Mouse (Mus musculus): ENCODE results near the gene Crhbp.

Crhbp gene

DNA sequence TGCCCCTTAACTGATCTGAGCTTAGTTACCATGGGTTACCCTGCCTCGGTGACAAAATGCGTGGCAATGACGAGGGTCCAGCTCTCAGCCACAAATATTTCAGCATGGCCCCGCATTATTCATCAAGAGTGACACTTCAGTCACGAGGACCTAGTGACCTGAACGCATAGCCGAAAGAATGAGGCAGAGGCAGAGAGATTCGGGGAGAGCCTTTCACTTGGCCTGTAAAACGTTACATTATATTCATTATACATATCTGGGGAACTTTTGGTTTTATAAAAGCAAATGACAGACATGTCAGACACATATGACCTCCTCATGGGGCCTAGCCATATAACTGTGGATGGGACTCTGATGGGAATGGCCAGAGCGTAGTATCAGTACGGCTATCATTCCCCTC is at the start of gene Crhbp:
Gene Crhbp (minus strand): TSS at position 101 of the 400 bp plus-strand sequence.
- in situ Hi-C loops (cut with MboI, MseI) = no loop called here

DNA sequence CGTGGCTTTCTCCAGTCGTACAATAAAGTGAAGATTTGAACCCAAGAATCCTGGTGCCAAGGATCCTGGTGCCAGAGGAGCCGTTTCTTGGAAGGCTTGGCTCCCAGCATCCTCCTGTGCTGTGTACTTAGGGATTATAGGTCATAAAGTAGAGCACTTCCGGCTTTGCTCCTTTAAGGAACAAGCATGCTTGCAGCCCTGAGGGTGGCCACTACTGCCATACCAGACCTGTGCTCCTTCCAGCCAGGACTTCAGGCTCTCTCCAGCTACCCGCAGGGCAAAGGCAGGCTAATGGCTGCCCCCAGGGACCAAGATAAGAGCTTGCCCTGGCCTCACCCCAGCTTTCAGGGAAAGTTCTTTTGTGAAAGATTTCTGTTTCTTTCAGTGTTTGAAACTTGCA is 48.6 kb upstream of the Crhbp start:
- in situ Hi-C loops (cut with MboI, MseI) = no loop called here

DNA sequence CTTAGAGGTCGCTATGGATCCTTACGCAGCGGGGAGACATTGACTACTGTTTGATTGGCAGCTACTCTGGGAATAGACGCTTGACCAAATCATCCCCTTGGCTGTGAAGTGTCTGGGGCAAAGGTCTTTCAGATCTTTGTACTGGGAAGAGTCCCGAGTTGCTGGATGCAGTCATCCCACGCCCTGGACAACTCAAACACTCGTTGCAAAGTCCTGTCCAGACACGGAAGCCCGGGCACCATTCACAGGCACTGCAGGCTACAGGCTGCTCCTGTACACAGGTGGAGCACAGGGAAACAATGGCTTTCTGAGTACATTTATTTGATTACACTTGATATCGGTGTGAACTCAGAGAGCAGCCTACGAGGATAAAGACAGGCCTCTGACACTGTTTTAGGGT is 46.6 kb upstream of the Crhbp start:
- in situ Hi-C loops (cut with MboI, MseI) = no loop called here

DNA sequence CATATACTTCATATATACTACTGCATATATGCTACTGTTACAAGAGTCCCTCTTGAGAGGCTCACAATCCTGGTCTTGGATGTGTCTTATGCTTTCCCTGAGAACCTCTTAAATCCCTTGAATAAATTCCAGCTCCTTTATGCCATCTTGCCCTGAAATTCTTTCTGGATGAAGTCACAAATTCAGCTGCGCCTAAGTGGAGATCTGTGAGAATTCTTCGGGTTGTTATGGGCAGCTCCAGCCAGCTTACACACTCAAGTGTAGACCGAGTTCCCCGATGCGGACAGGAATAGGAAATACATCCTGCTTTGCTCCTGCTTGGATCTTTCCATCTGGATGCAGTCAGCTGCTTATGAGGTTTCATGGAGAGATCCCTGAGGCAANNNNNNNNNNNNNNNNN is 39.9 kb upstream of the Crhbp start:
- in situ Hi-C loops (cut with MboI, MseI) = no loop called here

DNA sequence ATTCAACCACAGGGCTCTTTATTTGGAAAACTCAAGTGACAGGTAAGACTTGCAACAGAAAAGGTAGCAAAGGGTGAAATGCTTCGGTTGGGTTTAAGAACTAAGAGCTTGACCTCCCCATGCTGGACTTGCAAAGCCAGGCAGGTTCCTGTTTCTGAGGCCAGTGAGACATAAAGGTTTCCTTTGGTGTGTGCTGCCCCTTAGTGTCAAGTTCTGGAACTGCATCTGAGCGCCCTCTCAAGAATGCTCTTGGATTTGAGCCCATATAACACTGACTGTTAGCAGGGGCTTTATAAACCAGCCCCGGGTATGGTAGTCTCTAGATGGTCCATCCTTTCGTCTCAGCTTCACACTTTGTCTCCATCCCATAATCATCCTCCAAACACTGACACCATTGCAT is 36.7 kb upstream of the Crhbp start:
- in situ Hi-C loops (cut with MboI, MseI) = no loop called here

DNA sequence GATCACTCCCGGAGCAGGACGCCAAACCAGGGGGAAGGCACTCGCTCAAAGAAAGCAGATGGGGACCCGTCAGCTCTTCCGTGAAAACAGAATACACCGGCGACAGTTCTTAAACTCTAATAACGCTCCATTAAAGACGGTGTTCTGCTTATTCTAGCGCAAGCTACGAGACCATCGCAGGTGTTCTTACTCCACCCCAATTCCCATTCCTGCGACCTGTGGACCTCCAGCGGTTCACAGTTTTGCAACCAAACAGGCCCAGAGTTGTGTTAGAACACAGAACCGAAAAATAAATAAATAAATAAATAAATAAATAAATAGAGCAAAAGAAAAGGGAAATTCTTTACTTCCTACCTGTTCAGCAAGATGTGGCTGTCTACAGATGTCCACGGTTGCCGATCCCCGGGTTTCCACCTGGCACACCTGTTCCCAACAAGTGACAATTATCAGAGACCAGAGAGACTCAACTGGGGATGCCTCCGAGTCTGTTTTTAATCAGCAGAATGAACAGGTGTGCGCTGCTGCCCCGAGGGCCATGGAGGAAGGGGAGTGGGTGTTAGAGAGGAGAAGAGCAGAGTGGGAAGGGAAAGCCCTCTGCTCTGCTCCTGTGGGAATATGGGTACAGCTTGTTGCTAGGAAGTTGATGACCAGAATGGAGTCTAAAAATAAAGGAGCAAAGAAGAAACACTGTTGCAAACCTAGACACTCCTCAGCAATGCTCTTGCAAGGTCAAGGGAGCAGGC is 34.1 kb upstream of the Crhbp start, which contains the start of gene S100z:
Gene S100z (minus strand): TSS at position 51 of the 743 bp plus-strand sequence.
- in situ Hi-C loops (cut with MboI, MseI) = loop anchor here in 1 of 2 experiments (5.0 to 10.0 kb wide), 2 partner anchors 87 to 194 kb away; no protein-coding TSS in a partner anchor

DNA sequence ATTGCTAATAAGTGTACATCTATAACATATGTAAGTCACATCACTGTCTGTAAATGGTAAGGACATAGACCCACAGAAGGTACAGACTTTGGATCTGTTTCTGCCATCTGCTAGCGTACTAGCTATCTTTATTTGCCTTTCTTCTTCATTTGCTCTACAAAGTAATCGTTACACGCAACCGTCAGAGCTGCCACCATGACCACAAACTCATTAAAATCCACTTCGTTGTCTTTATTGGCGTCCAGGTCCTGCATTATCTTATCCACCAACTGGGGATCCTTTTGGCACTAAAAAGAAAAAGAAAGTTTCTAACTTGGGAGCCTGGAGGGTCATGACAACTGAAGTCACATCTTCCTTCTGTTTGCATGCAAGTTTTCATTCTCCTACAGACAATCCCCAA is 32.4 kb upstream of the Crhbp start:
- in situ Hi-C loops (cut with MboI, MseI) = loop anchor here in 1 of 2 experiments (5.0 to 10.0 kb wide), 2 partner anchors 85 to 192 kb away; no protein-coding TSS in a partner anchor

DNA sequence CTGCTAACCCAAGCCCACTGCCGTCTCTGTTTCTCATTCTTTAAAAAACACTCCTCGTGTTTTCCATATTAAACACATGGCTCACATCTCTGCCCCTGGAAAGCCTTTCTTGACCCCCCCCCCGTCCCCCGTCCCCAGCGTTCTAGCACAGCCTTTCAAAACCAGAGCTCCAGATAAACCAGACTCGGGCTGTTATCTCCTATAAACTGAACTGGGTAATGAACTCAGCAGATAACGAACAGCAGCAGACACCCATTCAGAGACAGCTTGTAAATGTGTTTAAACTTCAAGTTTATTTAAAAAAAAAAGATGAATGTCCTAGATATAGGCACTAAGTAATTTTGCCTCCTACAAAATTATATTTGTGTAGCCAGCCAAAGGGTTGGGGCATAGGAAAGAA is 30.4 kb upstream of the Crhbp start:
- in situ Hi-C loops (cut with MboI, MseI) = loop anchor here in 1 of 2 experiments (5.0 to 10.0 kb wide), 2 partner anchors 83 to 190 kb away; no protein-coding TSS in a partner anchor

DNA sequence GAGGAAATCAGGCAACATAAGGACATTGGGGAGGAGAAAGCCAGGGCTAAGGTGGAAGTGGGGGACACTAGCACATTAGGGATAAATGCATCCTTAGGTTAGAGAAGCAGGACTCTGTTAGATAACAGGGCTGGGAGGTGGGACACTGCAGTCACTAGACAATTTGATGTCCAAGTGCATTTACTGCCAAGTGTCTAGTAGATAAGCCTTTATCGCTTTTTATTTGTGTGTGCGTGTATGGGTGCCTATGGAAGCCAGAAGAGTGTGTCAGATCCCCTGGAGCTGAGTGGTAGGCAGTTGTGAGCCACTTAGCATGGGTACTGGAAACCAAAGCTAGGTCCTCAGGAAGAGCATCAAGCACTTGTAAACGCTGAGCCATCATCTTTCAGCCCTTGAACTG is 29.6 kb upstream of the Crhbp start:
- in situ Hi-C loops (cut with MboI, MseI) = loop anchor here (5.0 to 10.0 kb wide), 2 partner anchors 82 to 189 kb away; no protein-coding TSS in a partner anchor

DNA sequence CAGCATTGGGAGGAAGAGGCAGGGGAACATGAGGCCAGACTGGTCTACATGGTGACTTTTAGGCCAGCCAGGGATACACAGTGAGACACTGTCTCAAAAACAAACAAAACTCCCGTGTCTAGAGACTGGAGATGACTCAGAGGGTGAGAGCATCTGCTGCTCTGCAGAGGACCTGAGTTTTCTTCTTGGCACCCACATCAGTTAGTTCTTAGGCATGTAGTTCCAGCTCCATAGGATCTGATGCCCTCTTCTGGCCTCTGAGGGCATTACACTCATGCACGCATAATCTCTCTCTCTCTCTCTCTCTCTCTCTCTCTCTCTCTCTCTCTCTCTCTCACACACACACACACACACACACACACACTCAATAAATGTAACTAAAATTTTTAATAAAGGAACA is 26.2 kb upstream of the Crhbp start:
- in situ Hi-C loops (cut with MboI, MseI) = loop anchor here (5.0 to 10.0 kb wide), 2 partner anchors 79 to 186 kb away; no protein-coding TSS in a partner anchor

DNA sequence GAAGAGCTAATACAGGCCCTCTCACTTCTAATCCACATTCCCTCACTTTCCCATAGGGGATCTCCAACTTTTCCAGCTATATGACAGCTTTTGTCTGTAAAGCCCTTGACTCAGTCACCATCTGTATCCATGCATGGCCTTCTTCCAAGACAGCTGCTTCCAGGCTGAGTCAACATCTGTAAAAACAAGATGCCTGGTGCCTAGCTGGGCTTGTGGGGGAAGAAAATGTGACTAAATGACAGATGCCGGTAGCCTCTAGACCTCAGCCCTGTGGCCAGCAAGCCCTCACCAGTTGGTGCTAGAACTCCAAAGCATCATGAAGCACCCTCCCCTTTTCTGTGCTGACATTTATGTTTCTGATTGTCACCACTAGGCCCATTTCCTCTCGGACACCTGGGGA is 6.8 kb upstream of the Crhbp start:
- in situ Hi-C loops (cut with MboI, MseI) = no loop called here

DNA sequence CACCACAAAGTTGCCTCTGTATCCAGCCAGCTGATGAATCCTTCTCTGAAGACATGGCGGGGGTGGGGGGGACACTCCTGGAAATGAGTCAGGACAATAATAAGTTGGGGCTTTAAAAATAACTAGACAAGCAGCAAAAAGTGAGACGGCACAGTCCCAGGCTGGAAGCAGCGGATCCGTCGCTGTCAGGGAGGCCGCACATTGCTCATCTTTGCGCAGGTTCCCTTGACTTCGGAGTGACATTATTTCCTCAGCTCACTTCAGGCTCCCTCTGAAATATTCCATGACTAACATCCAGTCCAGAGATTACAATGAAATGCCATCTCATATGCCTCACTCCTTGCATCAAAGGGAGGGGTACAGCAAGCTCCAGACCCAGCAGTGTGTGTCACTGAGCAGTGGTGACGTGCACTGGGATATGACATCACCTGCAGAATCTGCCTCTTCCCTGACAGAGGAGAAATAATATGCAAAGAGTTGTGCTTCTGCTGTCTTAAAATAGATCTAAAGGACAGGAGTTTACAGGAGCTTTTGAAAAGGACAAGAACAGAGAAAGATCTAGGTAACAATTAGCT is 6.0 kb upstream of the Crhbp start:
- in situ Hi-C loops (cut with MboI, MseI) = no loop called here

DNA sequence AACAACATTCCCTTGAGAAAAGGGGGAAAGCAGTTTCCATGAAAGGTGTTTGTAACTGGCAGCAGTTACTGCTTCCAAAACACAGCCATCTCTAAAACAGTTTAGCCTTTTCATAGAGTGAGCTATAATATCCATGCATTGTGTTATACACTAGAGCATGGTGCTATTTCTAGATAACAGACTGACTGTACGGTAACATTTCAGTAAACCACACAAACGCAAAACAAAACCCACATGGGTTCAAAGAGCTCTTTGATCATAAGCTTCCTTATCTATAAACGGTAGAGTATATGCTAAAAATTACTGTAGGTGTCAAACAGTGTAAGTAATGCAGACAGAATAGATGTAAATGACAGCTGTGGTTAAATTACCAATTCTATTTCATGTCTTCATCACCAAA is 5.0 kb upstream of the Crhbp start:
- in situ Hi-C loops (cut with MboI, MseI) = no loop called here

DNA sequence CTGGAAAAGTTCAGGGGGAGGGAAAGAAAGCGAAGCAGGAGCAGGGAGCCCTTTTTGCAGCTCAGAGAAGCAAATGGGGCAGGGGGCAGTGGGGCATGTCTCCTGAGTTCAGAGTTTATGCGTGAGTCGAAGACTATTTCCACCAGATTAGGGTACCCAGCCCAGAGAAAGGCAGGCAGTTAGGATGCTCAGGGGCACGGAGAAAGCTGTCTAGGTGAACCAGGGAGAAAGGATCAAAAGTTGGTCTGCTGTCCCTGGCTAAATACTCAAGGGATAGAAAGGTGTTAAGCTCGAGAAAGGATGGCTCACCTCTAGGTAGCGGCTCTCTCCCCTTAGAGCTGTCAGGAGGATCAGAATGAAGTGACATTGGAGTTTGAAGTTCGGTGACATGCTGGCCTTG is 433 bp downstream of the Crhbp start:
- in situ Hi-C loops (cut with MboI, MseI) = no loop called here

DNA sequence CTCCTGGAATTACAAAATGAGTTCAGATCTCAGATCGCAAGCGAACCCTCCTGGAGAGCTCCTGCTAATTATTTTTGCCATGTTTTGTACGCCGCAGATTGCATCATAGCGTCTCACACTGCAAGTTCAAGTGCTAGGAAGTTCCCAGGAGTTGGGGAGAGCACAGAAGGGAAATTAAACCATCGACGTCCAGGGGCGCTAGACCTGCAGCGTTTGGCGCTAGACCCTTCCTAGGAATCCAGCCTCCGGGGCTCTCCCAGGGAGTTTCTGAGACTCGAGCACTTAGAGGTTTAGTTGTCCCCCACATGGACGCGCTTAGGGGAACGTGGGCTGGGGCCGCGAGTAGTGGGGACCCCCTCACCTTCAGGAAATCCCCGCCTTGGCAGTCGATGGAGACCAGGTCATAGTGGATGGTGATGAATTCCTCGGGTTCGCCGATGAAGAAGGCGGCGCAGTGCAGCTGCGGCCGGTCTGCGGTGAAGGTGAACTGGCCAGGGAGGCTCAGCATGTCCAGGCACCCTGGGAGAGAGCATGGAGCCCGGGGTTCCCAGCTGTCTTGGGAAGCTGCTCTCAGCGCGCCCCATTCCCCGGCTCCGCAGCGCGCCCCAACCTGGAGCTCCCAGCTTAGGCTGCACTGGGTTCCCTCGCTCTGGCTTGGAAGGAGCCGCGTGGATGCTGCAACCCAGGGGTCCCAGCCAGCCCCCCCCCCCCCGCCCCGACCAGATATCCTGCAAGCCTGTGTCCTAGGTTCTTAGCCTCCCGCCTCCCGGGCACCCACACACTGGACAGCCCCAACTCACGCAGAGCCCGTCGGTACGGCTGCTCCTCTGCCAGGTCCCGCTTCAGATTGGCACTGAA is 1.1 kb downstream of the Crhbp start:
- in situ Hi-C loops (cut with MboI, MseI) = no loop called here

DNA sequence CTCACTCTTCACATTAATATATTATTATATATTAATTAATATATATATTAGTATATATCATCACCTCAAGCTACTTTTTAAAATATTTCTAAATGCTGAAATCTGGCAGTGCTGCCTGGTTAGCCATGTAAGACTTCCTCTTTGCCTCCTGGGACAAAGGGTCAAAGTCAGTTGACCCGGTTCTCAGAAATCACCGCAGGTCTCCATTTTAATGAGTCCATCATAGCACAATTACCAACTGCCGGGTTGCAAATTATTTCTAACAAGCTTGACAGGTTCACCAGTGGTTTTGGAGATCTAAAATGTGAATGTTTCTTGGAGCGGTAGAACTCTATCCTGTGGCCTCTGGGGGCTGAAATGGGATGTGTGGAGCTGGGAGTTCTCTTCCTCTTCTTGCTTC is 1.8 kb downstream of the Crhbp start:
- in situ Hi-C loops (cut with MboI, MseI) = no loop called here

DNA sequence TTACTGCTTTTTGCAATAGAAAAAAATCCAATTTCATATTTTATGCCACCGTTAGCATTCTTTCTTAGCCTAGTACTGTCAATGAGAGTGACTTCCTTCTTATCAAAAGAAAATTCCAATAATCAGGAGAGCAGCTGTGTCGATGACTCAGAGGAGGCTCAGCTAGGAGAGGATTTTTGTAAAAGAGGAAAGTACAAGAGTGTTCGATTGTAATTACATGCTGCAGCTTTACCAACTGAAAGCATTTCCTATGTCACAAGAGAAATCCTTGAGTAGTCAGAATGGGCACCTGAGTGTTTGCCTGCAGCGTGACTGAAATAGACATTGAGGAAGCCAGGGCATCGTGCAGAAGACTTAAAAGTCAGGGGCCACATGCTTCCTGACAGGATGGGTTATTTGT is 5.2 kb downstream of the Crhbp start:
- in situ Hi-C loops (cut with MboI, MseI) = no loop called here

DNA sequence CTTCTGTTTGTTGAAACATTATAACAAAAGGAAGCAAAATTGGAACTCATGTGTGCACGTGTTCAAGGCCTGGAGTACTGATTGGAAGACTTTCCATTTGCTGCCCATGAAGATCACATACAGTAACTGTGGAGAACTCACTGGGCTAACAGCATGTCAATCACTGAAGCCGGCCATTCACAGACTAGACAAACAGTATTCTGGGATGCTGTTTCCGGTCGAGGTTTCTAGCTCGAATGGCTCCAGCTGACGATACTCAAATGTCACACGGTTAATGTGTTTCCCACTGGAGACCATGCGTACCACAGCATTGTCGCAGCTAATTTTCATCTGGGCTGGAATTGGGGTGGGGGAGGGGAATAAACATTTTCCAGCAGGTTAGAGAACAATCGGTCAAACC is 13.0 kb downstream of the Crhbp start:
- in situ Hi-C loops (cut with MboI, MseI) = no loop called here

DNA sequence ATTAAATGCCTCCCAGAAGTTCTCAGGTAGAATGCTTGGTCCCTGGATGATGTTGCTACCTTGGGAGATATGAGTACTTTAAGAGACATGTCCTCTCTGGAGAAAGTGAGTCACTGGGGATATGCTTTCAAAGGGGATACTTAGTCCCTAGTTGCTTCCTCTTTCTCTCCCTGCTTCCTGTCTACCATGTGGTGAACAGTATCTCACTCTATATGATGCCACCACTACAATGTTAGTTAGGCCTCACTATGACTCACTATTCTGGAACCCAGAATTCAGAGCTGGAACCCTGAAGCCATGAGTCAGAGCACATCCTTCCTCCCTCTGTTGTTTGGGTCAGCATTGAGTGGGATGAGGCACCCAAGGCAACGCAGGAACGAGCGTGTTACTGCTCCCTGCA is 17.2 kb downstream of the Crhbp start:
- in situ Hi-C loops (cut with MboI, MseI) = no loop called here

DNA sequence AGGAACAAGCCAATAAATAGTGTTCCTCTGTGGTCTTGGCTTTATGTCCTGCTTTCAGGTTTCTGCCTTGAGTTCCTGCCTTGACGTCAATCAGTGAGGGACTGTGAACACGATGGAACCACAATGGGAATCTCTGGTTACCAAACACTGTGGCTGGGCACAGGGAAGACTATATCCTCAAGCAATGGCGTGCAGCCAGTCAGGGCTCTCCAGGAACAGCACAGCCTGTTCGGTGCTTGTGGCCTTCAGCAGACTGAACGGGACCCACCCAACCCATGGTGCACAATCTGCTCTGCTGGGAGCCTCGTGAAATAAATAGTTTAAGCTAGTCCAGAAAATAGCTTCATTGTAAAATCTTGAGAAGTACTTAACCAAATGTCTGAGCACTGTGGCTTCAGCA is 18.3 kb downstream of the Crhbp start:
- in situ Hi-C loops (cut with MboI, MseI) = no loop called here

DNA sequence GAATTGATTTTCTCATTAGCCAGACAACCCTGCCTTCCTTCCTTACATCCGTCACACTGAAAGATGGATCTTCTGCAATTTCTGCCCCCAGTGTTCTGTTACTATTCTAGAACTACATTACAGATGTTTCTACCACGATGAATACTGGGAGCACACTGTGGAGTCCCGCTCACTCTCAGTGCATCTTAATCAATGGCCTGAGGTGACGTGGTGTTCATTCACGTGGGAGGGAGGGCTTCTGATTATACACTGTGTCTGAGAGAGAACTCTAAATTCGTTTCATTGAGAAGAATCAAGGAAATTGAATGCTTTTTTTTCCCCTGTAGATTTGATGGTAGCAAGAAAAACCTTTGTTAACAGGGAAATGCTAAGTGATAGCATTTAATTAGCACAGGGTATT is 19.2 kb downstream of the Crhbp start:
- in situ Hi-C loops (cut with MboI, MseI) = no loop called here

DNA sequence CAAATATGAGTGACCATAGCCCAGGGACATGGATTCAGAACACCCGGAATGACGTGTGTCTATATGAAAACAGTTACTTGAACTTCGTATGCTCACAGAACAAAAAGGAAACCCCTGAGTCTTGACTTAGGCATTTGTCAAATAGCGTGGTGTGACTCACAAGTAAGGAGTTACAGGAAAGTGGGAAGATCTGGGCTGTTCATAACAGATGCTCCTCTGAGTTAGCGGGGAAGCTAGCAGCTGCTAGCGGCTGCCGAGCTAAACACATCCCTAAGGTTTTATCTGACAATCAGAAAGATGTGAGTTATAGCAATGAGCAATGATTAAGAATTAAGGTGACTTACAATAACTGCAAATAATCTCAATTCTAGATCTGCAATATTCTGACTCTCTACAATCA is 19.8 kb downstream of the Crhbp start:
- in situ Hi-C loops (cut with MboI, MseI) = no loop called here

Data from T-helper 17 cell (primary cell).